Comparison of ENCODE assay signal across 24 mouse cellular contexts in genomic region chr14:47325965-47326761, GRCm38 (mm10). TPM values are rescaled to one million over a fixed set of nuclear protein-coding genes. Genes with fewer than 3 reads are reported as not detected.
DNase-seq lines count a peak whose midpoint lies in the region; ATAC-seq and TF ChIP-seq lines count a peak whose summit lies in the region.
"Had no signal": no experiment of that assay in that cellular context is flagged by ENCODE, and none has a peak within 500 bp of the region (broad histone marks: within the 10 kb centered on the region; RNA-seq: fewer than 3 reads in every experiment).

No protein-coding gene starts in this region.

- peak; percentile 83 for ATAC-seq in forebrain, embryonic 14.5 days
- ATAC-seq in liver, embryonic 13.5 days (ENCODE audit: low read depth) = no peak
- ATAC-seq in liver, postnatal 0 days = no peak
- ATAC-seq in forebrain, postnatal 0 days = peak; percentile 59
- ATAC-seq: activated CD4-positive, CD25-positive, alpha-beta regulatory T cell, adult 4 months had no signal

- 67% methylated on average over 9 of the region's 9 CpGs for WGBS in forebrain, embryonic 14.5 days
- 88% methylated on average over 9 of the region's 9 CpGs for WGBS in forebrain, embryonic 10.5 days
- 80% methylated on average over 9 of the region's 9 CpGs for WGBS in liver, embryonic 13.5 days (ENCODE audit: insufficient replicate concordance)
- 83% methylated on average over 9 of the region's 9 CpGs for WGBS in liver, postnatal 0 days (ENCODE audit: insufficient replicate concordance)
- WGBS in forebrain, postnatal 0 days = 60% methylated on average over 9 of the region's 9 CpGs
- WGBS in heart, embryonic 10.5 days = 88% methylated on average over 9 of the region's 9 CpGs

- H3K27ac ChIP-seq in forebrain, embryonic 14.5 days (ENCODE audit: low read depth, low read length) = no peak overlapping the region
- H3K27ac ChIP-seq in forebrain, embryonic 10.5 days = no peak overlapping the region
- 0 out of 2 replicates have a peak overlapping the region, but pooled peaks have one; percentile 2 for H3K27ac ChIP-seq in liver, embryonic 13.5 days
- H3K27ac ChIP-seq in liver, postnatal 0 days (ENCODE audit: low read depth) = no peak overlapping the region
- H3K27ac ChIP-seq in forebrain, postnatal 0 days (ENCODE audit: low read depth, low read length) = no peak overlapping the region
- no peak overlapping the region for H3K27ac ChIP-seq in heart, embryonic 10.5 days
- H3K27ac ChIP-seq: embryonic facial prominence, embryonic 10.5 days; heart, adult 2 months; hindbrain, embryonic 12.5 days; kidney, embryonic 15.5 days; left cerebral cortex, adult 2 months; neural tube, embryonic 15.5 days had no signal

- no peak for TF ChIP-seq CTCF in liver, postnatal 0 days (IDR thresholded peaks at IDR 0.05; ENCODE audit: low read depth)
- no peak for TF ChIP-seq CTCF in forebrain, postnatal 0 days (IDR thresholded peaks at IDR 0.05; ENCODE audit: low read depth)

- H3K36me3 ChIP-seq in forebrain, embryonic 14.5 days (ENCODE audit: control insufficient read depth, insufficient read depth, low read length) = peaks cover 11% of the 10 kb centered on the region; the same call in 1 of the 2 replicates
- peaks cover 27% of the 10 kb centered on the region for H3K36me3 ChIP-seq in forebrain, embryonic 10.5 days (replicated peaks)
- peaks cover 7% of the 10 kb centered on the region for H3K36me3 ChIP-seq in liver, embryonic 13.5 days
- H3K36me3 ChIP-seq in liver, postnatal 0 days (replicated peaks; ENCODE audit: insufficient read depth, low read length) = no peaks in the 10 kb centered on the region
- peaks cover 5% of the 10 kb centered on the region; the same call in 1 of the 2 replicates for H3K36me3 ChIP-seq in forebrain, postnatal 0 days (ENCODE audit: insufficient read depth)
- peaks cover 30% of the 10 kb centered on the region for H3K36me3 ChIP-seq in heart, embryonic 10.5 days
- H3K36me3 ChIP-seq: neural tube, embryonic 15.5 days had no signal

- no peak overlapping the region for H3K4me3 ChIP-seq in forebrain, embryonic 14.5 days (ENCODE audit: low read depth, low read length)
- H3K4me3 ChIP-seq in forebrain, embryonic 10.5 days = no peak overlapping the region
- no peak overlapping the region for H3K4me3 ChIP-seq in liver, embryonic 13.5 days (replicated peaks)
- no peak overlapping the region for H3K4me3 ChIP-seq in liver, postnatal 0 days (ENCODE audit: low read depth, low read length)
- H3K4me3 ChIP-seq in forebrain, postnatal 0 days (ENCODE audit: low read depth, low read length) = no peak overlapping the region
- H3K4me3 ChIP-seq in heart, embryonic 10.5 days = no peak overlapping the region
- H3K4me3 ChIP-seq: embryonic facial prominence, embryonic 10.5 days; heart, adult 2 months; hindbrain, embryonic 12.5 days; kidney, embryonic 15.5 days; left cerebral cortex, adult 2 months; neural tube, embryonic 15.5 days had no signal

- no peak for TF ChIP-seq EP300 in liver, postnatal 0 days (IDR thresholded peaks at IDR 0.05; ENCODE audit: low read depth)

- no peaks in the 10 kb centered on the region for H3K27me3 ChIP-seq in forebrain, embryonic 14.5 days (replicated peaks; ENCODE audit: control insufficient read depth, insufficient read depth, low read length)
- no peaks in the 10 kb centered on the region for H3K27me3 ChIP-seq in forebrain, embryonic 10.5 days (ENCODE audit: poor library complexity, severe bottlenecking)
- H3K27me3 ChIP-seq in liver, embryonic 13.5 days = no peaks in the 10 kb centered on the region
- no peaks in the 10 kb centered on the region for H3K27me3 ChIP-seq in liver, postnatal 0 days (ENCODE audit: insufficient read depth, low read length)
- H3K27me3 ChIP-seq in forebrain, postnatal 0 days (ENCODE audit: insufficient read depth, low read length) = no peaks in the 10 kb centered on the region
- no peaks in the 10 kb centered on the region for H3K27me3 ChIP-seq in heart, embryonic 10.5 days (ENCODE audit: insufficient read depth, poor library complexity, severe bottlenecking)
- H3K27me3 ChIP-seq: hindbrain, embryonic 12.5 days; kidney, embryonic 15.5 days; neural tube, embryonic 15.5 days had no signal

- H3K9ac ChIP-seq in forebrain, embryonic 14.5 days (ENCODE audit: low read length) = no peak overlapping the region
- H3K9ac ChIP-seq in liver, embryonic 13.5 days = no peak overlapping the region
- H3K9ac ChIP-seq in liver, postnatal 0 days (replicated peaks) = no peak overlapping the region
- H3K9ac ChIP-seq in forebrain, postnatal 0 days = no peak overlapping the region
- H3K9ac ChIP-seq: hindbrain, embryonic 12.5 days; kidney, embryonic 15.5 days; neural tube, embryonic 15.5 days had no signal

- peak; percentile 61 for DNase-seq in forebrain, embryonic 14.5 days (ENCODE audit: low spot score)
- no peak for DNase-seq in forebrain, embryonic 10.5 days (ENCODE audit: extremely low spot score, low spot score)
- DNase-seq in liver, embryonic 13.5 days = no peak
- DNase-seq in liver, postnatal 0 days = no peak
- peak; percentile 31 for DNase-seq in forebrain, postnatal 0 days
- no peak for DNase-seq in heart, embryonic 10.5 days (ENCODE audit: low spot score)
- no peak for DNase-seq in cerebellum, adult 11-12 months
- DNase-seq in lung, postnatal 4 days = no peak
- DNase-seq: adrenal gland, adult 8-10 months; cerebellum, adult 11 months; cerebellum, postnatal 10 days; gastrocnemius, postnatal 36 days; heart, adult 2 months; kidney, adult 11 months; kidney, postnatal 36 days; lung, postnatal 10 days; thymus, adult 2 months had no signal

- H3K4me1 ChIP-seq in forebrain, embryonic 14.5 days (ENCODE audit: control insufficient read depth, insufficient read depth, low read length) = no peaks in the 10 kb centered on the region
- 0 out of 2 replicates have a peak, but pooled peaks cover 10% of the 10 kb centered on the region for H3K4me1 ChIP-seq in forebrain, embryonic 10.5 days
- peaks cover 12% of the 10 kb centered on the region for H3K4me1 ChIP-seq in liver, embryonic 13.5 days (replicated peaks)
- no peaks in the 10 kb centered on the region for H3K4me1 ChIP-seq in liver, postnatal 0 days (ENCODE audit: insufficient read depth)
- H3K4me1 ChIP-seq in forebrain, postnatal 0 days (ENCODE audit: insufficient read depth) = no peaks in the 10 kb centered on the region
- peaks cover 9% of the 10 kb centered on the region; the same call in 1 of the 2 replicates for H3K4me1 ChIP-seq in heart, embryonic 10.5 days
- H3K4me1 ChIP-seq: hindbrain, embryonic 12.5 days; kidney, embryonic 15.5 days; neural tube, embryonic 15.5 days had no signal

- H3K4me2 ChIP-seq in forebrain, embryonic 14.5 days (ENCODE audit: low read length) = no peak overlapping the region
- no peak overlapping the region for H3K4me2 ChIP-seq in liver, embryonic 13.5 days
- no peak overlapping the region for H3K4me2 ChIP-seq in liver, postnatal 0 days (ENCODE audit: low read depth, low read length)
- no peak overlapping the region for H3K4me2 ChIP-seq in forebrain, postnatal 0 days (ENCODE audit: low read depth)
- H3K4me2 ChIP-seq: hindbrain, embryonic 12.5 days; kidney, embryonic 15.5 days; midbrain, embryonic 11.5 days; neural tube, embryonic 15.5 days had no signal

- no peaks in the 10 kb centered on the region for H3K9me3 ChIP-seq in forebrain, embryonic 14.5 days (replicated peaks; ENCODE audit: control insufficient read depth, low read length)
- H3K9me3 ChIP-seq in forebrain, embryonic 10.5 days = no peaks in the 10 kb centered on the region
- no peaks in the 10 kb centered on the region for H3K9me3 ChIP-seq in liver, embryonic 13.5 days (replicated peaks)
- no peaks in the 10 kb centered on the region for H3K9me3 ChIP-seq in liver, postnatal 0 days (ENCODE audit: low read length)
- H3K9me3 ChIP-seq in forebrain, postnatal 0 days (ENCODE audit: low read length) = no peaks in the 10 kb centered on the region
- no peaks in the 10 kb centered on the region for H3K9me3 ChIP-seq in heart, embryonic 10.5 days
- H3K9me3 ChIP-seq: embryonic facial prominence, embryonic 10.5 days; hindbrain, embryonic 12.5 days; kidney, embryonic 15.5 days; neural tube, embryonic 15.5 days had no signal

RNA-seq across cellular contexts. Expression of gene Mapk1ip1l, which starts 28.1 kb away (rescaled TPM):
- 49.0 and 58.8 TPM in 2 replicates for polyA plus RNA-seq in forebrain, embryonic 14.5 days (2014; fragmentation: Nextera tagmentation; extraction: Ambion mirVana)
- polyA plus RNA-seq in forebrain, embryonic 10.5 days (2016; fragmentation: Nextera tagmentation; extraction: Ambion mirVana) = 127 and 134 TPM in 2 replicates
- polyA plus RNA-seq in liver, embryonic 13.5 days (2015; fragmentation: Nextera tagmentation; extraction: Ambion mirVana) = 28.7 and 36.8 TPM in 2 replicates
- polyA plus RNA-seq in liver, postnatal 0 days (2015; fragmentation: Nextera tagmentation; extraction: Ambion mirVana) = 15.1 and 16.6 TPM in 2 replicates
- 41.2 and 60.4 TPM in 2 replicates for total RNA-seq in forebrain, postnatal 0 days (2014; rRNA removed)
- polyA plus RNA-seq in forebrain, postnatal 0 days (2015; fragmentation: Nextera tagmentation; extraction: Ambion mirVana) = 24.4 and 36.7 TPM in 2 replicates
- polyA plus RNA-seq in heart, embryonic 10.5 days (2016; fragmentation: Nextera tagmentation; extraction: Ambion mirVana) = 79.9 and 82.1 TPM in 2 replicates

RNA-seq across cellular contexts. Expression of gene Lgals3, which starts 41.4 kb away (rescaled TPM):
- polyA plus RNA-seq in forebrain, embryonic 14.5 days (2014; fragmentation: Nextera tagmentation; extraction: Ambion mirVana) = 2.3 and 3.1 TPM in 2 replicates
- 0.20 and 0.29 TPM in 2 replicates for polyA plus RNA-seq in forebrain, embryonic 10.5 days (2016; fragmentation: Nextera tagmentation; extraction: Ambion mirVana)
- polyA plus RNA-seq in liver, embryonic 13.5 days (2015; fragmentation: Nextera tagmentation; extraction: Ambion mirVana) = 17.6 and 20.3 TPM in 2 replicates
- 53.3 and 60.8 TPM in 2 replicates for polyA plus RNA-seq in liver, postnatal 0 days (2015; fragmentation: Nextera tagmentation; extraction: Ambion mirVana)
- total RNA-seq in forebrain, postnatal 0 days (2014; rRNA removed) = 2.1 and 3.4 TPM in 2 replicates
- polyA plus RNA-seq in forebrain, postnatal 0 days (2015; fragmentation: Nextera tagmentation; extraction: Ambion mirVana) = 5.1 and 9.0 TPM in 2 replicates
- 1.4 and 2.2 TPM in 2 replicates for polyA plus RNA-seq in heart, embryonic 10.5 days (2016; fragmentation: Nextera tagmentation; extraction: Ambion mirVana)

RNA-seq across cellular contexts. Expression of gene Socs4, which starts 49.4 kb away (rescaled TPM):
- 4.3 and 4.7 TPM in 2 replicates for polyA plus RNA-seq in forebrain, embryonic 14.5 days (2014; fragmentation: Nextera tagmentation; extraction: Ambion mirVana)
- polyA plus RNA-seq in forebrain, embryonic 10.5 days (2016; fragmentation: Nextera tagmentation; extraction: Ambion mirVana) = 3.5 and 3.7 TPM in 2 replicates
- polyA plus RNA-seq in liver, embryonic 13.5 days (2015; fragmentation: Nextera tagmentation; extraction: Ambion mirVana) = 2.3 and 2.7 TPM in 2 replicates
- 1.7 and 1.9 TPM in 2 replicates for polyA plus RNA-seq in liver, postnatal 0 days (2015; fragmentation: Nextera tagmentation; extraction: Ambion mirVana)
- 5.8 and 8.2 TPM in 2 replicates for total RNA-seq in forebrain, postnatal 0 days (2014; rRNA removed)
- polyA plus RNA-seq in forebrain, postnatal 0 days (2015; fragmentation: Nextera tagmentation; extraction: Ambion mirVana) = 2.3 and 2.4 TPM in 2 replicates
- 2.0 and 3.3 TPM in 2 replicates for polyA plus RNA-seq in heart, embryonic 10.5 days (2016; fragmentation: Nextera tagmentation; extraction: Ambion mirVana)

RNA-seq across cellular contexts. Expression of gene Wdhd1, which starts 49.5 kb away (rescaled TPM):
- 17.6 and 18.7 TPM in 2 replicates for polyA plus RNA-seq in forebrain, embryonic 14.5 days (2014; fragmentation: Nextera tagmentation; extraction: Ambion mirVana)
- 68.9 and 70.2 TPM in 2 replicates for polyA plus RNA-seq in forebrain, embryonic 10.5 days (2016; fragmentation: Nextera tagmentation; extraction: Ambion mirVana)
- 38.9 and 45.9 TPM in 2 replicates for polyA plus RNA-seq in liver, embryonic 13.5 days (2015; fragmentation: Nextera tagmentation; extraction: Ambion mirVana)
- polyA plus RNA-seq in liver, postnatal 0 days (2015; fragmentation: Nextera tagmentation; extraction: Ambion mirVana) = 10.1 and 13.7 TPM in 2 replicates
- 6.9 and 9.1 TPM in 2 replicates for total RNA-seq in forebrain, postnatal 0 days (2014; rRNA removed)
- polyA plus RNA-seq in forebrain, postnatal 0 days (2015; fragmentation: Nextera tagmentation; extraction: Ambion mirVana) = 3.4 and 5.3 TPM in 2 replicates
- polyA plus RNA-seq in heart, embryonic 10.5 days (2016; fragmentation: Nextera tagmentation; extraction: Ambion mirVana) = 31.8 and 35.9 TPM in 2 replicates

Comparison
In these comparisons a context has a peak if more than half of its experiments do, and no peak if none do; other contexts are left out.
1. DNase-seq: peak in forebrain, embryonic 14.5 days (single experiment) and forebrain, postnatal 0 days (single experiment); none in forebrain, embryonic 10.5 days (single experiment), liver, embryonic 13.5 days (single experiment), liver, postnatal 0 days (single experiment), heart, embryonic 10.5 days (single experiment), cerebellum, adult 11-12 months (single experiment) and lung, postnatal 4 days (0 of 2).
2. ATAC-seq: peak in forebrain, embryonic 14.5 days (single experiment) and forebrain, postnatal 0 days (single experiment); none in liver, embryonic 13.5 days (single experiment) and liver, postnatal 0 days (single experiment).